ENCODE assay signal across 13 mouse cellular contexts in the genomic region with DNA sequence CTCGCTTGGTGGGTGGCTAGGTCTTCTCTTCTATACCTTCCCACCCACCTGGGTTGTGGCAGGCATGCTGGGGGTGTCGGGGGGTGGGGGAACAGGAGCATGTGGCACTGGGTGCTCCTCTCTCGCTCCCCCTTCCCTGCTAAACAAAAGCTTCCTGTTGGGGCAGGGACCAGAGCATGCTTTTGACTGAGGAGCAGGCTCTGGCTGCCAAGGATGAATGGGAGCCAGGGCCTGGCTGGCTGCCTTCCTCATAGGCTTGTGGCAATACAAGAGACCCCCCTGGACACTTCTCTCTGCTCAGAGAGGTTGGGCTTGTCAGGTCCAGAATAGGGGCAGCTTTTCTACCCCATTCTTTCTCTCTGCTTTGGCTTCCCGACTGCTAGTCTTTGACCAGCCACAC. TPM values are rescaled to one million over a fixed set of nuclear protein-coding genes. Genes with fewer than 3 reads are reported as not detected.
A peak's percentile ranks its signal among the peaks of the same experiment; 100 is the strongest.
DNase-seq lines count a peak whose midpoint lies in the region; ATAC-seq lines count a peak whose summit lies in the region.
"Had no signal": no experiment of that assay in that cellular context is flagged by ENCODE, and none has a peak within 500 bp of the region (broad histone marks: within the 10 kb centered on the region; RNA-seq: fewer than 3 reads in every experiment).

No protein-coding gene starts in this region.

- H3K4me2 ChIP-seq in midbrain, embryonic 14.5 days (ENCODE audit: low read length) = no peak overlapping the region
- no peak overlapping the region for H3K4me2 ChIP-seq in midbrain, embryonic 13.5 days (replicated peaks)

- H3K4me3 ChIP-seq in midbrain, embryonic 14.5 days (replicated peaks; ENCODE audit: low read depth, low read length) = no peak overlapping the region
- no peak overlapping the region for H3K4me3 ChIP-seq in midbrain, embryonic 13.5 days (replicated peaks)
- H3K4me3 ChIP-seq: heart, embryonic 15.5 days; midbrain, embryonic 12.5 days had no signal

- ATAC-seq in midbrain, embryonic 14.5 days (ENCODE audit: low FRiP score, low TSS enrichment) = no peak
- no peak for ATAC-seq in midbrain, embryonic 13.5 days
- ATAC-seq in monocyte, adult 5-6 weeks (replicated peaks; ENCODE audit: insufficient number of reproducible peaks, low FRiP score, low TSS enrichment, poor library complexity, severe bottlenecking) = no peak

- H3K36me3 ChIP-seq in midbrain, embryonic 14.5 days (ENCODE audit: control insufficient read depth, insufficient read depth, low read length) = no peaks in the 10 kb centered on the region
- no peaks in the 10 kb centered on the region for H3K36me3 ChIP-seq in midbrain, embryonic 13.5 days
- H3K36me3 ChIP-seq: heart, embryonic 15.5 days; midbrain, embryonic 12.5 days had no signal

- WGBS in midbrain, embryonic 14.5 days = 64% methylated on average over 4 of the region's 4 CpGs
- 58% methylated on average over 4 of the region's 4 CpGs for WGBS in midbrain, embryonic 13.5 days

- DNase-seq in gastrocnemius, postnatal 10 days = peak; percentile 21
- no peak for DNase-seq in gastrocnemius, postnatal 4 days (ENCODE audit: low spot score in 2 of 2)
- DNase-seq in midbrain, embryonic 14.5 days = peak; percentile 57
- peak; percentile 65 to 69 for DNase-seq in cerebellum, postnatal 25 days
- peak; percentile 36 for DNase-seq in lung, postnatal 14 days
- no peak for DNase-seq in ovary, postnatal 10 days (ENCODE audit: low spot score)

- H3K4me1 ChIP-seq in midbrain, embryonic 14.5 days (ENCODE audit: control insufficient read depth, insufficient read depth, low read length) = peaks cover 13% of the 10 kb centered on the region
- H3K4me1 ChIP-seq in midbrain, embryonic 13.5 days (replicated peaks) = peaks cover 12% of the 10 kb centered on the region

- H3K27ac ChIP-seq in midbrain, embryonic 14.5 days (replicated peaks; ENCODE audit: low read depth, low read length) = 0 out of 2 replicates have a peak overlapping the region, but pooled peaks have one; percentile 14
- no peak overlapping the region; the same call in 1 of the 2 replicates for H3K27ac ChIP-seq in midbrain, embryonic 13.5 days
- H3K27ac ChIP-seq: heart, embryonic 15.5 days; midbrain, embryonic 12.5 days had no signal

- no peaks in the 10 kb centered on the region for H3K9me3 ChIP-seq in midbrain, embryonic 14.5 days (ENCODE audit: control insufficient read depth, low read length)
- no peaks in the 10 kb centered on the region for H3K9me3 ChIP-seq in midbrain, embryonic 13.5 days
- H3K9me3 ChIP-seq: heart, embryonic 15.5 days; midbrain, embryonic 12.5 days had no signal

- H3K9ac ChIP-seq in midbrain, embryonic 14.5 days (replicated peaks; ENCODE audit: low read length) = no peak overlapping the region
- H3K9ac ChIP-seq in midbrain, embryonic 13.5 days (replicated peaks) = no peak overlapping the region
- H3K9ac ChIP-seq: heart, embryonic 15.5 days; midbrain, embryonic 12.5 days had no signal

- no peaks in the 10 kb centered on the region for H3K27me3 ChIP-seq in midbrain, embryonic 14.5 days (ENCODE audit: control insufficient read depth, insufficient read depth, low read length)
- 0 out of 2 replicates have a peak, but pooled peaks cover 3% of the 10 kb centered on the region for H3K27me3 ChIP-seq in midbrain, embryonic 13.5 days
- H3K27me3 ChIP-seq: midbrain, embryonic 12.5 days had no signal

RNA-seq across cellular contexts. Expression of a gene that starts 39.3 kb away (rescaled TPM):
- total RNA-seq in gastrocnemius, postnatal 10 days (2021) = not detected
- total RNA-seq in gastrocnemius, postnatal 4 days (2021) = not detected
- not detected in 2 replicates for polyA plus RNA-seq in midbrain, embryonic 14.5 days (2014; fragmentation: Nextera tagmentation; extraction: Ambion mirVana)
- polyA plus RNA-seq in midbrain, embryonic 13.5 days (2015; fragmentation: Nextera tagmentation; extraction: Ambion mirVana) = not detected in 2 replicates
- not detected in 3 replicates for total RNA-seq in monocyte, adult 5-6 weeks (2017)
- polyA plus RNA-seq: heart, embryonic 15.5 days; kidney, embryonic 16.5 days; limb, embryonic 11.5 days; midbrain, embryonic 12.5 days; testis, adult 2 months had no signal

RNA-seq across cellular contexts. Expression of a gene that starts 58.1 kb away (rescaled TPM):
- total RNA-seq in gastrocnemius, postnatal 10 days (2021) = 10 to 100 TPM; 36.7 to 43.8 TPM
- 10 to 100 TPM; 57.8 to 58.8 TPM for total RNA-seq in gastrocnemius, postnatal 4 days (2021)
- 12.6 and 14.1 TPM in 2 replicates for polyA plus RNA-seq in midbrain, embryonic 14.5 days (2014; fragmentation: Nextera tagmentation; extraction: Ambion mirVana)
- polyA plus RNA-seq in midbrain, embryonic 13.5 days (2015; fragmentation: Nextera tagmentation; extraction: Ambion mirVana) = 12.6 and 16.2 TPM in 2 replicates
- total RNA-seq in monocyte, adult 5-6 weeks (2017) = 197 to 239 TPM (median 203 TPM) in 3 replicates

Comparison
In these comparisons a context has a peak if more than half of its experiments do, and no peak if none do; other contexts are left out.
1. DNase-seq: peak in gastrocnemius, postnatal 10 days (single experiment), midbrain, embryonic 14.5 days (single experiment), cerebellum, postnatal 25 days (2 of 2) and lung, postnatal 14 days (single experiment); none in gastrocnemius, postnatal 4 days (0 of 2) and ovary, postnatal 10 days (single experiment).